8 mouse cellular contexts compared by ENCODE assay signal in the genomic region with DNA sequence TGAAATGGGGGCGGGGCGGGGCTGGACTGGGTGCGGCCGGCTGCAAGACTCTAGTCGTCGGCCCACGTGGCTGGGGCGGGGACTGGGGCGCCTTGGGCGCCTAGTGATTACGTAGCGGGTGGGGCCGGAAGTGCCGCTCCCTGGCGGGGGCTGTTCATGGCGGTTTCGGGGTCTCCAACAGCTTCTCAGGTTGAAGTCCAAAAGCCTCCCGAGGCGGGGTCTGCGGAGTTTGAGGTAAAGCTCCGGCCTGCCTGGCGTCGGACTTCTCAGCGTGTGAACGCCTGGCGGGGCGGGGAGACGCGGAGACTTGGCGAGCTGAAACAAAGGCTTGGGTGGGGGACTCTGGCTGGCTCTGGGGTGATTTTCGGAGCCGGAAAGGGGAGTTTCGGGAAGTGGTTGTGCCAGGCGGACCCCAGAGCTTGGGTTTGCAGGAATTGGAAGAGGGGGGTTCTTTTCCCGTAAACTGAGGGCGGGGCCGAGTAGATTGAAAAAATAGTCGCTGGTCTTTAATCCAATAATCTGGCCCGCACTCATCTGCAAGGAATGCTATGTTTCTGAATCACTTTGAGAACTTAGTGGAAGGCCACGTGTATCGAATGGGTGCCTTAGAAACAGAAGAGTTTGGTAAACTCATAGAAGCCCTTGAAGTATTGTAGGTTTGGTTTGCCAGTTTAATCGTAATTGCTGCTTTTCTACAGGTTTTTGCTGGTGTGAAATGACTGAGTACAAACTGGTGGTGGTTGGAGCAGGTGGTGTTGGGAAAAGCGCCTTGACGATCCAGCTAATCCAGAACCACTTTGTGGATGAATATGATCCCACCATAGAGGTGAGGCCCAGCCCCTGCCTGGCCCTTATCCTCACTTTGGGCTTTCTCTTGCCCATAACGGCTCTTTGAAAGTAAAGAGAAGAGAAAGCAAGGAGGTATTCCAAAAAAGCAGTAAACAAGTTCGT. TPM values are rescaled to one million over a fixed set of nuclear protein-coding genes. Genes with fewer than 3 reads are reported as not detected.
DNase-seq lines count a peak whose midpoint lies in the region; ATAC-seq and TF ChIP-seq lines count a peak whose summit lies in the region.

Gene Nras, plus strand, starts transcription at position 79 of the 951 bp plus-strand sequence.

- H3K9ac ChIP-seq in ES-E14 (ENCODE audit: insufficient read depth, low read depth, low read length, poor library complexity, severe bottlenecking) = peak within 1 kb of the TSS; percentile 81
- peak within 1 kb of the TSS; percentile 89 for H3K9ac ChIP-seq in forebrain, embryonic 16.5 days (replicated peaks; ENCODE audit: low read depth, low read length)
- peak within 1 kb of the TSS; percentile 92 for H3K9ac ChIP-seq in lung, embryonic 14.5 days

- in situ Hi-C loops in ES-E14 (cut with MboI; ENCODE audit: low sequenced_read_pairs in 2 of 2, unreplicated experiment in 2 of 2) = no loop called here

- no peaks in the 10 kb centered on the region for H3K9me3 ChIP-seq in ES-E14 (ENCODE audit: control insufficient read depth, insufficient read depth, low read depth, low read length)
- no peaks in the 10 kb centered on the region for H3K9me3 ChIP-seq in forebrain, embryonic 16.5 days (ENCODE audit: control insufficient read depth, low read length)
- H3K9me3 ChIP-seq in lung, embryonic 14.5 days (ENCODE audit: low read depth, low read length) = no peaks in the 10 kb centered on the region

- intact Hi-C loops in heart, postnatal 36 days (cut with DNase I) = loop anchor here (1.0 to 5.0 kb wide), 4 partner anchors 36 to 111 kb away; partner anchors contain the start of genes Csde1 and Sike1

- ATAC-seq in forebrain, embryonic 16.5 days = peak; percentile 98
- peak; percentile 98 for ATAC-seq in lung, embryonic 14.5 days (ENCODE audit: insufficient read depth)

- peak; percentile 91 for DNase-seq in ES-E14 (ENCODE audit: low read depth, low spot score)
- DNase-seq in cerebellum, adult 11-12 months = peak; percentile 83
- peak; percentile 95 to 96 for DNase-seq in heart, postnatal 36 days
- peak; percentile 91 to 95 for DNase-seq in layer of hippocampus, adult 2 months (ENCODE audit: low spot score in 2 of 2)
- DNase-seq in lung, embryonic 14.5 days = peak; percentile 97
- DNase-seq in thymus, adult 2 months = peak; percentile 95

- peaks cover 31% of the 10 kb centered on the region for H3K36me3 ChIP-seq in ES-E14 (ENCODE audit: control insufficient read depth, insufficient read depth, low read length, poor library complexity, severe bottlenecking)
- peaks cover 42% of the 10 kb centered on the region for H3K36me3 ChIP-seq in forebrain, embryonic 16.5 days (ENCODE audit: control insufficient read depth, insufficient read depth)
- H3K36me3 ChIP-seq in lung, embryonic 14.5 days (ENCODE audit: insufficient read depth) = peaks cover 75% of the 10 kb centered on the region
- H3K36me3 ChIP-seq in thymus, adult 2 months (ENCODE audit: control insufficient read depth, insufficient read depth, low read length) = peaks cover 68% of the 10 kb centered on the region

- peak within 1 kb of the TSS; percentile 93 for H3K27ac ChIP-seq in ES-E14 (ENCODE audit: insufficient read depth, low read depth, low read length, poor library complexity, severe bottlenecking)
- H3K27ac ChIP-seq in forebrain, embryonic 16.5 days (ENCODE audit: low read length) = peak within 1 kb of the TSS; percentile 98
- H3K27ac ChIP-seq in layer of hippocampus, adult 2 months = peak within 1 kb of the TSS; percentile 89
- H3K27ac ChIP-seq in lung, embryonic 14.5 days (ENCODE audit: low read depth) = peak within 1 kb of the TSS; percentile 98
- peak within 1 kb of the TSS; percentile 63; the same call in 1 of the 2 replicates for H3K27ac ChIP-seq in olfactory bulb, adult 2 months (ENCODE audit: insufficient read depth, low read depth, low read length)
- H3K27ac ChIP-seq in thymus, adult 2 months (ENCODE audit: control insufficient read depth, insufficient read depth, low read length) = peak within 1 kb of the TSS; percentile 78; the same call in 1 of the 2 replicates

- H3K4me1 ChIP-seq in ES-E14 (ENCODE audit: control insufficient read depth in 2 of 2, insufficient read depth in 2 of 2, low read length in 2 of 2, poor library complexity in 1 of 2) = no peaks in the 10 kb centered on the region
- peaks cover 4% of the 10 kb centered on the region; the same call in 1 of the 2 replicates for H3K4me1 ChIP-seq in forebrain, embryonic 16.5 days (replicated peaks; ENCODE audit: control insufficient read depth, insufficient read depth, low read length)
- H3K4me1 ChIP-seq in lung, embryonic 14.5 days (ENCODE audit: insufficient read depth) = no peaks in the 10 kb centered on the region
- peaks cover 2% of the 10 kb centered on the region; the same call in 1 of the 2 replicates for H3K4me1 ChIP-seq in olfactory bulb, adult 2 months (ENCODE audit: control insufficient read depth, insufficient read depth, low read length)
- H3K4me1 ChIP-seq in thymus, adult 2 months (replicated peaks; ENCODE audit: control insufficient read depth, insufficient read depth, low read length) = peaks cover 5% of the 10 kb centered on the region

- H3K27me3 ChIP-seq in forebrain, embryonic 16.5 days (replicated peaks; ENCODE audit: control insufficient read depth, insufficient read depth, low read length) = no peaks in the 10 kb centered on the region
- no peaks in the 10 kb centered on the region for H3K27me3 ChIP-seq in lung, embryonic 14.5 days (ENCODE audit: insufficient read depth, low read length)
- H3K27me3 ChIP-seq in thymus, adult 2 months (ENCODE audit: control insufficient read depth, insufficient read depth, low read length) = no peaks in the 10 kb centered on the region

- peak within 1 kb of the TSS; percentile 71 to 76 for H3K4me3 ChIP-seq in ES-E14 (ENCODE audit: insufficient read depth in 1 of 2, low read depth in 1 of 2, low read length in 2 of 2, poor library complexity in 1 of 2, severe bottlenecking in 1 of 2)
- H3K4me3 ChIP-seq in forebrain, embryonic 16.5 days (replicated peaks; ENCODE audit: low read length) = peak within 1 kb of the TSS; percentile 90
- peak within 1 kb of the TSS; percentile 92 for H3K4me3 ChIP-seq in layer of hippocampus, adult 2 months
- H3K4me3 ChIP-seq in lung, embryonic 14.5 days (ENCODE audit: low read depth, low read length) = peak within 1 kb of the TSS; percentile 79
- H3K4me3 ChIP-seq in olfactory bulb, adult 2 months (ENCODE audit: insufficient read depth, low read depth, low read length) = peak within 1 kb of the TSS; percentile 95
- H3K4me3 ChIP-seq in thymus, adult 2 months (ENCODE audit: control insufficient read depth, insufficient read depth, low read length) = peak within 1 kb of the TSS; percentile 95

- H3K4me2 ChIP-seq in forebrain, embryonic 16.5 days (ENCODE audit: low read length) = peak within 1 kb of the TSS; percentile 56
- peak within 1 kb of the TSS; percentile 91 for H3K4me2 ChIP-seq in lung, embryonic 14.5 days

- 2% methylated on average over 46 of the region's 46 CpGs for WGBS in forebrain, embryonic 16.5 days
- WGBS in lung, embryonic 14.5 days = 2% methylated on average over 46 of the region's 46 CpGs
- WGBS in olfactory bulb, adult 2 months = 1% methylated on average over 46 of the region's 46 CpGs
- 2% methylated on average over 46 of the region's 46 CpGs for WGBS in thymus, adult 2 months

- peak; percentile 72 for TF ChIP-seq POLR2A in olfactory bulb, adult 2 months (IDR thresholded peaks at IDR 0.05; ENCODE audit: insufficient read depth, low read depth, low read length)
- peak; percentile 56; the same call in 1 of the 2 replicates for TF ChIP-seq POLR2A in thymus, adult 2 months (IDR thresholded peaks at IDR 0.05; ENCODE audit: control insufficient read depth, extremely low read depth, insufficient read depth, low read length, poor library complexity)

- 0 out of 2 replicates have a peak, but pooled peaks have one; percentile 12 for TF ChIP-seq CTCF in layer of hippocampus, adult 2 months (conservative IDR thresholded peaks at IDR 0.05)
- no peak for TF ChIP-seq CTCF in lung, embryonic 14.5 days (IDR thresholded peaks at IDR 0.05; ENCODE audit: low read depth)
- TF ChIP-seq CTCF in olfactory bulb, adult 2 months (IDR thresholded peaks at IDR 0.05; ENCODE audit: insufficient read depth, low read depth, low read length) = no peak
- 0 out of 2 replicates have a peak, but pooled peaks have one; percentile 17 for TF ChIP-seq CTCF in thymus, adult 2 months (IDR thresholded peaks at IDR 0.05; ENCODE audit: borderline replicate concordance, control insufficient read depth, extremely low read depth, insufficient read depth, low read length, poor library complexity)

TF ChIP-seq in ES-E14, 5 proteins besides CTCF, POLR2A, EP300 and RAD21:
- no peak for TF ChIP-seq ZC3H11A (IDR thresholded peaks at IDR 0.05; ENCODE audit: borderline replicate concordance, low read depth, low read length)
- TF ChIP-seq HCFC1 (IDR thresholded peaks at IDR 0.05; ENCODE audit: borderline replicate concordance, insufficient read depth, low read length) = peak; percentile 76; the same call in 1 of the 2 replicates
TF ChIP-seq in ES-E14: peak in this region for 1.

RNA-seq across cellular contexts. Expression of gene Nras, which starts in this region (rescaled TPM):
- total RNA-seq in ES-E14 (2012; rRNA removed) = 88.8 and 113 TPM in 2 replicates
- polyA plus RNA-seq in forebrain, embryonic 16.5 days (2015; fragmentation: Nextera tagmentation; extraction: Ambion mirVana) = 125 and 134 TPM in 2 replicates
- total RNA-seq in heart, postnatal 36 days (2021) = 10 to 100 TPM; 49.1 to 51.7 TPM
- 10 to 100 TPM; 59.9 to 72.6 TPM for total RNA-seq in layer of hippocampus, adult 2 months (2021)
- 115 and 117 TPM in 2 replicates for polyA plus RNA-seq in lung, embryonic 14.5 days (2014; fragmentation: Nextera tagmentation; extraction: Ambion mirVana)
- polyA plus RNA-seq in olfactory bulb, adult 2 months (2012; ENCODE audit: insufficient read depth, insufficient read length, low replicate concordance, missing spikeins) = not detected in 2 replicates
- polyA plus RNA-seq in thymus, adult 2 months (2012; rRNA removed) = 41.0 and 43.4 TPM in 2 replicates

Comparison
In these comparisons a context has a peak if more than half of its experiments do, and no peak if none do; other contexts are left out.
1. Peak in every context shown above with its lines: DNase-seq, ATAC-seq, H3K4me3 ChIP-seq and H3K27ac ChIP-seq.
2. CTCF ChIP-seq: peak in layer of hippocampus, adult 2 months (single experiment) and thymus, adult 2 months (single experiment); none in lung, embryonic 14.5 days (single experiment) and olfactory bulb, adult 2 months (single experiment).